Mouse (Mus musculus) spleen, adult 18-20 months (tissue): Measurements from ENCODE around the gene Pex14.
A peak's percentile ranks its signal among the peaks of the same experiment; 100 is the strongest.

ENCODE experiments used
- DNase-seq, 2 experiments: peaks; one replicate each; pipeline ENCODE4 v3.0.0; 2022; ENCODE audit warnings: mixed read lengths in 2 of 2

The Pex14 gene

DNA sequence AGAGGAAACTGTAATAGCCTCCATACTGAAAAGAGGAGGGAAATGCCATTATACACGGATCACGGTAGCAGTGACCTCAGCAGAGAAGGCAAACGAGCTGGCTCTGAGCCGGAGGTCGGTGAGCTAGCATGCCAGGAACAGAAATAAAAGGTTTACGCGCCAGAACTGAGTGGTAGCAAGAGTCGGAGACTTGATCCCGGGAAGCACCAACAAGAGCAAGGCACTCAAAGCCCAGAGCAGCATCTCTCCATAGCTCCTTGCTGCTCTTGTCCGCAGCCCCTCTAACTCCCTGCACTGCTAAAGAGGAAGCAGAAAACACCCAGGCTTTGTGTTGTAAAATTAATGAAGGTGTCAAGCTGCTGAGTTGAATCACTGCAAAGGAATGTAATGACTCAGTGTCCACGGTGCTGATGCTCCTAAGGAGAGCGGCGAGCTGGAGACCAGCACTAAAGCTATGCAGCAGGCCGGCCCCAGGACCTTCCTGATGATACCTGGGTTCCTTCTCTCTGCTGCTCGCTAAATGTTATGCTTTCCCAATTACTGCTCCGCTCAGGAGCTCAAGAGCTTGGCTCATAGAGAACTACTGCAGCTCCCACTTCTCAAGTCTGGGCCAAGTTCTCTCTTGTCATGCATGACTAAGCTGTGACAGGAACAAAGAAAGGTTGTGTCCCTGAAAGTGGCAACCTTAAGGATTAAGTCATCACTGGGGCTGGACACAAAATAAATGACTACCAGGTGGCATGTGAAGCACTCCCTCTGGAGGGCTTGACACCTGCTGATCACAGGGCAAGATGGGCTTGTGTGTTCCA, 50.1 kb downstream of the Pex14 start:
- no peak for DNase-seq

DNA sequence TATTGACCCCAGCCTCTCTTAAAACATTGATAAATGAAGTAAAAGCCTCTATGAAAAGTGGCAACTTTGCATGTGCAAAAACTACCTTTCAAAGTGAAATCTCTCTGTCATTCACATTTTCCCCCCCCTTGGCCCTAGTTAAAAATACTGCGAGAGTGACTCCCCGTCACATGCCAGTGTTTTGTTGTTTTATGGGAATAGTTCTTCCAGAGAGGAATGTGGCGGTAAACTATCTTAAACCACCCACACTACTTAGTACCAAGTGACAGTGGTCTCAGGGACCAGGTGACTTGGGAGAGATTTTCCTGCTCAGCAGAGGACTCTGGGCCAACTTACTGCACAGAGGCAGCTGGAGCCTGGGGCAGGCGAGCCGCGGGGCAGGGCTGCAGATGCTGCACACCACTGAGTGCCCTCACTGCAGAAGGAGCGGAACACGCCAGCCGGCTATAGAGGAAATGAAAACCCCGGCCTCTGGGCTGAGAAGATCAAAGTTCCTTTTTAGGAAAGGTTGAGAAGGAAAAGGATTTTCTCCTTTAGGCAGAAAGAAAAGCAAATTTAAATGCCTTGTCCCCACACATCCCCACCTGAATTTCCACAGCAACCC, 50.9 kb downstream of the Pex14 start:
- peak; percentile 13 to 49 for DNase-seq

DNA sequence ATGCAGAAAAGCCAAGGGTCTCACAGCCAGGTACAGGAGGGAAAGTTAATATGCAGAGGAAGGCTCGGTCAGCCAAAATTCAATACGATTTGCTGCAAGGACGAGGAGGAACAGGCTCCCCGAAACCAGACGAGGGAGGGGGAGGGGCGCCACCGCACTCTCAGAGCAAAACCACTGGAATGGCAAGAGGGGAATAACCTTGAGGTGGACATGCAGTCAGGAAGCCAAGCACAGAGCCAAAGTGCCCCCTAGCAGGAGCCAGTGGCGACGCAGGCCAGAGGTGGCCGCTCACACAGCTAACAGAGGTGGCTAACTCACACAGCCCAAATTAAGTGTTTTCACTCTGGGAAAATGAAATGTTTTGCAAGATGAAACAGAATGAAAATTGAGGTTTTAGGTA, 52.3 kb downstream of the Pex14 start:
- DNase-seq, result peak in 1 of 2 experiments; percentile 23

DNA sequence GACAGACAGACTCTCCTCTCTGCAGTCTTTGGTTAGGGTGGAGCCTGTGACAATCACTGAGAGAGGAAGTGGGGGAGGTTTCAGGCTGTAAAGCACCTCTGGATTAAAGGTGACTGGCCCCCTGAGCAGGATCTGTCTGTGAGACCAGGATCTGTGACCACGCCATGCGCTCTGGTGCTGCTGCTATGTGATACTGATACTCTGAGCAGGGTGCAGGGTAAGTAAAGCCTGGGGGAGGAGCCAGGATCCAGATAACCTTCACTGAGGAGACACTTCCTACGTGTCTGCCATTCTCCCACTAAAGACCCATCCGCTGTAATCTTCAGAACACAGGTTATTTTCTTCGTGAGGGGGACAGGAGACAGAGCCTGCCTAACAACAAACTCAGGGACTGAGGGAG, 53.8 kb downstream of the Pex14 start:
- no peak for DNase-seq

DNA sequence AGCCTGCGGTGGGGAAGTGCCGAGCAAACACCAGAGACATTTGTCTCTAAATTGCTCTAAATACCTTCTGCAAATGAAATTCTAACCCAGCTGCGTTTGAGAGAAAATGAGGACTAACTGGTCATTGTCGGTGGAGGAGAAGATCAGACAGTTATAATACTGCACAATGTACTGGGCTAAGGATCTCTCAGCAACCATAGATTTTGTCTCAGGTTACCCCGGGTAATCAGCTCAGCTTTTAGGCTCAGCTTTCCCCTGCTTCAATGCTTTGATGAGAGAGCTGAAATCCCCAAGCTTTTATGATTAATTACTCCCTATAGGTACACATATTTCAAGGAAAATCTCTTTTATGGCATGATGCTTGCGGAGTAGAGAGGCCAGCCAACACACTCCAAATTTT, 59.4 kb downstream of the Pex14 start:
- no peak for DNase-seq

DNA sequence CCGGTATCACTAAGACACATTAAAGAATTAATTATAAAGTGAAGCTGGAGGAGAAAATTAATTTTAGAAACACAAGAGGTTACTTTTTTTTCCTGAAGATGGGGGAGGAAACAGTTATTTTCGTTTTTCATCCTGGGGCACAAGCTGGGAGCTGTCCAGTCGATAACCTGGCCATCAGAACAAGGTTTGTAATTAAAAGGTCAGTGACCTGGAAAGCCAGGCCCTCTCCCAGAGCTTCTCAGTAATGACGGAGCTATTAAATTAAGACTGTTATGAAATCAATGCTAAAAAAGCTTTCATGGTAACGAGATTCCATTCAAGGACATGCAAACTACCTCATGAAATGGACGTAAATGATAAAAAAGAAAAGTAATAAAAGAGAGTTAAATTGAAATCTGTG, 62.0 kb downstream of the Pex14 start:
- DNase-seq, result no peak

DNA sequence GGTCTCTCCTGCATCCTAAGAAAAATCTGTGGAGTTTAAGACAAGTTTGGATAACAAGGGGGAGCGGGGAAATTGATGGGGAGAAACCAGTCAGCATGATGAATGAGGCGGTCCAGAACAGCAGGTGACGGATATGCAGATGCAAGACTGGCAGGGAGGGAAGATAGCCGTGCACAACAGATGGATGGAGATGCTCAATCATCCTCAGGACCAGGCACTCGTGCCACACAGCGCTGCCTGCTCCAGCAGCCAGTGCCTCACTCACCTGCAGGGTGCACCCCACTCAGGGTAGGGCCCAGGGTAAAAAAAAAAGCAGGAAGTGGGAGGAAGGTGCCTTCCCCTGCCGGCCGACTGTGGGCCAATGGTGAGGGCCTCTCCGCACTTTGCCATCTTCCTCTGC, 63.1 kb downstream of the Pex14 start:
- DNase-seq, result no peak

DNA sequence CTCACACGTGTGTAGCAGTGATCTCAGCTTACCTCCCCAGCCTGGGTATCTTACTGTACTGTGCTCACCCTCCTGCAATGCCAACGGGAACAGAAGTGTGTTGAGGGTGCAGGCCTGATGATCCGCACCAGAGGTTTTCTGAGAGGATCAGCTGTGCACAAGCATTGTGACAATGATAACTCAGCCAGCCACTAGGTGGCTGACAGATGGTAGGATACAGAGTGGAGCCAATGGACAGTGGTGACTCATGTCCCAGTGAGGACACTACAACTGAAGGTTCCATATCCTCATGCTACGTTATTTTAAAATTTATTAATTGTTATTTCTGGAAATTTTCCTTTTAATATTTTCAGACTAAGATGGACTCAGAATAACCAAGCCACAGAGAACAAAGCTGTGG, 68.2 kb downstream of the Pex14 start:
- DNase-seq, result no peak

DNA sequence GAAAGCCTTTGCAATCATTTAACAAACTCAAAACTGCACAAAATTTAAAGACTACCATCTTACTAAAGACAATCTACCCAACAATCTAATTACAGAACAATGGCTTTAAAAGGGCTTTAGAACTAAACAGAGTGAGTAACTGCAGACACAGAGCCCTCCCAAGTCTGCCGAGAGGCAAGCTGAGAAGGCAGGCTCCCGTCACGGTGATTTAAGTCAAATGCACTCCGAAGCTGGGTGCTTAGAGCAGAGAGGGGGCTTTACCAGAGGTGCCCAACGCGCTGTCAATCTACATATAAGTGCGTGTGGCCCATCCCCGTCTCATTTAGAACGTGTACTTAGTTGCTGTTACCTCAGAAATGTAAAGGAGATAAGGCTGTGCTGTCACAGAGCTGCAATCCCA, 72.1 kb downstream of the Pex14 start:
- no peak for DNase-seq

DNA sequence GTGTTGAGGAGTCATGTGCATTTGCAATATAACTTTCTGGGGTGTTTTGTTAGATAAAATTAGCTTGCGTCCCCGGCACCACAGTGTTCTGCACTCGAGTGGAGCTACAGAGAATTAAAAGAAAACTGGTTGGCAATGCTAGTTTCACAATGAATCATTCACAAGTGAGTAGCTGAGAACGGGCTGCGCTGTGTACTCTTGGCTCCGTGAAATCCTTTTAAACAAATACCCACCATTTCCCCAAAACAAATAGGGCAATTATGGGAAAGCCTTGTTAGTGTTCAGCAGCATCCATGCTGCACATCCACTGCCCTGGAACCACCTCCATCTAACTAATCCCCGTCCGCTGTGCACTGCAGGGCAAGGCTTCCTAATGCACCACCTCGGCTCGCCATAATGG, 74.4 kb downstream of the Pex14 start:
- no peak for DNase-seq

DNA sequence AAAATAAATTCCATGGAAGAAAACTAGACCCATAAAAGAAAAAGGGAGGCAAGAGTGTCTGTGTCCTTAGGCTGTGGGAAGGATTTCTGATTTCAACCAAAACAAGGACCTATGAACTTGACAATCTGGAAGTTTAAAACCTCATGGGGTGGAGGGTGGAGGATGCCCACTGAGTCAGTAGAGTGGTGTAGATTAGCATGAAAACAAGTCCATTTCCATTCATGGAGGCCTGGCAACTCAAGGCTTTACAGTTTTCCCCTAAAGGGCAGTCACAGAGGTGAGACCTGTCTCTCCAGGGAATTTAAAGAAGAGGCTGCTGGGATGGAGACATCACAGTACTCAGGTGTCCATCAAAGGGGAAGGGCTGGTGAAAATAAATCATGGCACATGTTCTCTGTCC, 78.7 kb downstream of the Pex14 start:
- no peak for DNase-seq

DNA sequence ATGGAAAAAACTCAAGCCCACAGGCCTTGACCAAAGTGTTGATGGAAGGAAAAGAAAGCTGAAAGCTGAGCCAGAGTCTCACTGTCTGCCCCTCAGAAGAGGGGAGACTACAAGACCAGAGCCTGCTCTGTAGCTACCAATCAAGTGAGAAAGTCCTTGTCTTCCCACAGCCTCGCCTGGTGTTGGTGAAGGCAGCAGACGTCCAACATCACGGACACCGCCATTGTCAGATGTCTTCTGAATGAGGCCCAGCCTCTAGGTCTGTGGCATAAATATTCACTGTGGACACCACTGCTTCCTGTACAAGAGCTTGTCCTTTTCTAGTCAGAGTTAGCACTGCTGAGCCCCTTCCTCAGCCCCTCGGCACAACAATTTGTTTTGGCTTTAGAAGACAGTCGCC, 80.2 kb downstream of the Pex14 start:
- DNase-seq, result no peak

DNA sequence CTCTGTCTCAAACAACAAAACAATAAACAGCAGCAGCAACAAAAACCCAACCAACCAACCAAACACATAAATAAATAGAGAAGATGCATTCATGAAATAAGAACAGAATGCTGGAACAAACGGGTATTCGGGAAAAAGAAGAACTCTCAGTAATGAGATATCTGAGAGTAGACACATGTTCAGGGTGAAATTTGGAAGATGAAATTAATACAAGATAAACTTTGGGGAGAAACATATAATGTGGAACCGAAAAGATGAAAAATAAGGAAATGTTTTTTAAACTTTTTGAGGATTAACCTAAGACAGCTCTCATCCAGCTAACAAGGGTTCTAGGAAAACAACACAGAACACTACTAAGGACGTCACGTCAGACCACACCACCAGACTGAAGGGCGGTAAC, 92.9 kb downstream of the Pex14 start:
- no peak for DNase-seq

DNA sequence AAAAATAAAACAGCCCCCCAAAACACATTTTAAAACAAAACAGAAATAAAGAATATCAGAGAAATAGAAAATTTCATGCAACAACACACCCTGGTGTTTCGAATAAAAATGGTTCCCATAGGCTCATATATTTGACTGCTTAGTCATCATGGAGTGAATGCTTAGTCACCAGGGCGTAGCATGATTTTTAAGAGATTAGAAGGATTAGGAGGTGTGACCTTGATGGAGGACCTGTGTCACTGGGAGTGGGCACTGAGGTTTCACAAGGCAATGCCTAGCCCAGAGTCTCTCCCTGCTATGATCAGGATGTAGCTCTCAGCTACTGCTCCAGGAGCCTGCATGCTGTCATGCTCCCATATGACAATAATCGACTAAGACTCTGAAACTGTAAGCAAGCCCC, 93.6 kb downstream of the Pex14 start:
- DNase-seq, result no peak

DNA sequence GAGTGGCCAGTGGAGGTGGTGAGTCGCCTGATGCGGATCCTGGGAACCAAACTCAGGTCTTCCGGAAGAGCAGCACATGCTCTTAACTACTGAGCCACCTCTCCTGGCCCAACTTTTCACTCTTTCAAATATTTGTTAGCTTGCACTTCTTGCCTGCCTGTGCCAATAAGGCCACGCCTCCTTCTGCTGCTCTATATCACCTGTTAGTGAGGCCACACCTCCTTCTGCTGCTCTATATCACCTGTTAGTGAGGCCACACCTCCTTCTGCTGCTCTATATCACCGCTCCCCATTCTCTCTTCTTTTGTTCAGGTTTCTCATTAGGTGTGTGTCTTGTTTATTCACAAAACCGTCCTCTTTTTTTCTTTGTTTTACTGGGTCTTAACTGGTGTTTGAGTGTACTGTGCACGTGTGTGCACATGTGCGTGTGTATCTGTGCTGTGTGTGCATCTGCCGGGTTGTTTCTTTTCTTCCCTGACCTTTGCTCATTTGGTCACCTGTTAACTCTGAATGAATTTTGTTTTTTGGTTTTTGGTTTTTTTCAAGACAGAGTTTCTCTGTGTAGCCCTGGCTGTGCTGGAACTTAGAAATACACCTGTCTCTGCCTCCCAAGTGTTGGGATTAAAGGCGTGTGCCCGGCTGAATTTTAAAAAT, 97.1 kb downstream of the Pex14 start:
- no peak for DNase-seq

DNA sequence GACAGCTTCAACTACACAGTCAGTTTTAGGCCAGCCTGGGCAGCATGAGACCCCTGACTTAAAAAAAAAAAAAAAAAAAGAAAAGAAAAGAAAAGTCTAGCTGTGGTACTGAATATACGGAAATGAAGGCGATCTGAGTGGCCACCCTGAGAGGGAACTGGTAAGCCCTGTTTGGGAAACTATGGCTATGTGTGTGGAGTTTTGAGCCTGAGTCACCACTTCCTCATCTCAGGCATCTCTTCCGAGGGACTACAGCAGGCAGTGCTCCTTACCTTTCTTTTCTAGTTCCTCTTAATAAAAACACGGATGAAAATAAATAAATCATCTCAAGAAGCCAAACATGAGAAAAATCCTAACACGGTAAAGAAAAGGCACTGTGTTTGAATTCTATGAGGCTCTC, 98.2 kb downstream of the Pex14 start:
- no peak for DNase-seq

DNA sequence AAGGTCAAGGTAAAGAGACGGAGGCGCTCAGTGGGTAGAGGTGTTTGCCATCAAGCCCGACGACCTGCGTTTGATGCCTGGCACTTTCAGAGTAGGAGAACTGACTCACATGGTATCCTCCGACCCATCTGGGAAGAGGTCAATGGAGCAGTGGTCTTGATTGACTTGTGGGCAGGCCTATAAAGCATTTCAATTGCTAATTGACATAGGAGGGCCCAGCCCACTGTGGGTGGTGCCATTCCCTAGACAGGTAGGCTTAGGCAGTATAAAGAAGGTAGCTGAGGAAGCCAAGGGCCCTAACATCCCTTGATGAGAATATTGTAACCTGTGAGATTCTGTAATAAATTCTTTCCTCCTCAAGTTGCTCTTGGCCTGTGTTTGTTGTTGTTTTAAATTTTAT, 98.9 kb downstream of the Pex14 start:
- DNase-seq, result no peak

DNA sequence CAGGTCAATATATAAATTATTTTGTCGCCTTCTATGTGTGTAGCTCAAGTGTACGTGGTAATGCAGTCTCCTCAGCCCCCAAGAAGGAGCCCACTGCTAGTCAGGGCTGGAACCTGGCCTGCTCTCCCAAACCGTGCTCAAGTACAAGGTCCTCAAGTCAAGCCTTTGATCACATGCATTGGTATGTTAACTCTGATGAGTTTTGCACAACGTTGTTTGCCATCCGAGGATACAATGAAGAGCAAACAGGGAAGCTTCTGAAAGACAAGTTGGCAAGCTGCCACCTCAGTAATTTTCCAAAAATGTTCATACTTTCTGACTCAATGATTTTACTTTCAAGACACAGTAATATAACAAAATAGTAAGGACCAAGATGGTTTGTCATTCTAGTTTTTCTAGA, 105.7 kb downstream of the Pex14 start:
- no peak for DNase-seq

DNA sequence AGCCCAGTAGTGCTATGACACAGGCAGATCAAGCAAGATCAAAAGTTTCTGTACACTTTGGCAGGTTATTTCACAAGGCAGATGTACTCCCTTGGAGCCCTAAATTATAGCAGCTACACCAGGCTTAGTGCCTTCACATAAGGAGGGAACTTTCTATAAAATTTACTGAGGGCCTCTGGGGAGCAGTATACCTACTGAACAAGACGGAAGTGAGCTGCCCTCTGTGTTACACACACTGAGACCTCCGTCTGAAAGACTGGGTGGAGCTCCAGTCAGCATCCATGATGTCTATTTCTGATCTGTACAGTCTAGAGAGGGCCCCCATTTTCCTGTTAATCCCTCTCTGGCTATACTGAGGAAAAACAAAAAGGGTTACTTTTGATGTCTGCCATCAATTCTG, 109.6 kb downstream of the Pex14 start:
- DNase-seq, result no peak

DNA sequence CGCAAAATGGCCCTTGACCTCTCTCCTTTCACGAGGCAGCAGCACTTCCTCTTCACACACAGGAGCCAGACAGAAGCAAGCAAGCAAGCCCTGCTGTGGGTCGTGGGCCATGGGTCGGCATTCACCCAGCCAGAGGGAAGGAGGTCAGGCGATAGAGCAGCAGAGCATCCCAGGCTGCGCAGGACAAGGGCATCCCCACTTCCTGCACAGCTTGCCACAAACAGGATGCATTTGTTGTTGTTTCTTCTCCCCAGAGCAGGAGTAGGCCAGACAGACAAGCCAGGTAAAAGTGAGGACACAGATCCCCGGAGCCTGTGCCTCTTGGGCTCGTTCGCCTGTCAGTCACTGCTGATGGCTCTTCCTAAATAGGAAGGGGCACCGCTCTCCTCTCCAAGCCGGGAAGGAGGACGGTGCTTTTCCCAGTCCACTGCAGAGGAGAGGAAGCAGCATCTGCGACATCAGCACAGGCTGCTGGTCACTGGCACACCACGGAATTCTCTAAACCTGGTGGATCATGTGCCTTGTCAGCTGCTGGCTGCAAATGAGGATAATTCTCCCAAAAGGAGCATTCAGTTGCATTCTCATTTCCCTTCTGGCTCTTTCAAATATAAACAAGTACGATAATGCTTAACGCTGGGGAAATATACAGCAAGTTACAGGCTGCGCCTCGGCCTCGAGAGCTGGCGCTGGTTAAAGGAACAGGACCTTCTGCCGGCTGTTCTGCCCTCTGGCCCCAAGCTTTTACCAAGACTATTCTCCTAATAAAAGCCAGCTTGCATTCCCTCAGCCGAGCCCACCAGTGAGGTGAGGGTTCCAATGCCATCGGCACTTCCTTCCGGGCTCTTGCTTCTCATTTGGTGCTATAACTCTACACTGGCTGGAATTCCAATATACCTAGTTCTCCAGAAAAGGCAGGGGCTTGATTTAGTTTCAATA, 113.9 kb downstream of the Pex14 start:
- DNase-seq, result no peak

DNA sequence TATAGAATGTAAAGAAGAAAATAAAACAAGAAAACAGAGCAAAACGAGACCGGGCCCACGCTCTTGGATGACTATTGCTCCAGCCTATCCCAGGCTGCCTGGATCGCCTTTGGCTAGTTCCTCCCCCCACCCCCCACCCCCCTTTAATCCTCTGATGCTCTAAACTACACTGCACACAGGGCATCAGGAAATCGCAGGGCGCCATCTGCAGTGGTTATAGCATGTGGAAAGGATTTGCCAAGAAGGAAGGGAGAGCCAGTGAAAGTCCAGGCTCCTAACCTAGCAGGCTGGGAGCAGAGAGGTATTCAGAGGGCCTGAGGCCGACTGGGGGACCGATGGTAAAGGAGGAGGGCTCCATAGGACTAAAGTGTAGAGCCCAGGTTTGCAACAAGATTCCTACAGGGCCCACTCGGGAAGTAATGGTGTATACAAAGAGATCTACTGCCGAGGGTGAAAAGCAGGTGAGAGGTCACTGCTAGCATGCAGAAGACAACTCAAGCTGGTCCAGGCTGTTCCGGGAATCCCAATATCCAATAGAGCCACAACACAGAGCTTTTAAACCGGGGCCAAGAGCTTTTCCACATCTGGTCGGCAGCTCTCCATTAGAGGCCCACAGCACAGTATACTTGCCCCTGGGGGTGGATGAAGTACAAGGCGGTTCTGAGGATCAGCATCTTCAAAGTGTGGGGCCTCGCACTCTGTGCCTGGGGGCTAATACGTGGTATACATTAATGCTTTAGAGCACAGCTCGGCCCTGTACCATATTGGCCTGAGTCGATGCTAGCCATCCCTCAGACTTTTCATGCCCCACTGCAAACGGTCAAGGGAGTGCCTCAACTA, 114.8 kb downstream of the Pex14 start:
- DNase-seq, result no peak

DNA sequence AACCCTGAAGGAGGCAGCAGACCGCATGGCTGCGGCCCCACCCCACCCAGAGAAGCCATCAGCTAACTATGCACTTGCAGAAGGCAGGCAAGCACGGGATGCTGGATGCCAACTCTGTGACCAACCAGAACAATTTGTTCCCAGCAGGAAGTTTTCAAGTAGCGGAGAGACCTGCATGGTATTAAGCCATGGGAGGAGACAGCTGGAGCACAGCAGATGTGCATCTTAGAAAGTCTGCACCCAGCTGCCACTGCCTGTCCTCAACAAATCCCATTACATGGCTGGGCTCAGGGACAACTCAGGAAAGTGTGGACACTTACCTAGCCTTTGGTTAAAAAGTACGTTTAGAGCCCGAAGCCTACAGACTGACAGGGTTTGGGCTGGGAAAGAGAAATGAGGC, 117.4 kb downstream of the Pex14 start:
- no peak for DNase-seq
